Comparison of ENCODE assay signal across 10 mouse cellular contexts in genomic region chr17:30524451-30524850, GRCm38 (mm10). TPM values are rescaled to one million over a fixed set of nuclear protein-coding genes. Genes with fewer than 3 reads are reported as not detected.
DNase-seq lines count a peak whose midpoint lies in the region; ATAC-seq and TF ChIP-seq lines count a peak whose summit lies in the region.
"Had no signal": no experiment of that assay in that cellular context is flagged by ENCODE, and none has a peak within 500 bp of the region (broad histone marks: within the 10 kb centered on the region; RNA-seq: fewer than 3 reads in every experiment).

No protein-coding gene starts in this region.

- TF ChIP-seq POLR2A in cerebellum, adult 2 months (IDR thresholded peaks at IDR 0.05; ENCODE audit: borderline replicate concordance, insufficient read depth, low read length): peak; percentile 38; the same call in 1 of the 2 replicates

- H3K27ac ChIP-seq in cerebellum, adult 2 months (ENCODE audit: insufficient read depth, low read length): peak overlapping the region; percentile 94
- H3K27ac ChIP-seq: forebrain, embryonic 15.5 days; heart, embryonic 15.5 days had no signal

- intact Hi-C loops in left cerebral cortex, postnatal 4 days (cut with DNase I): no loop called here

- H3K4me3 ChIP-seq in cerebellum, adult 2 months (replicated peaks; ENCODE audit: insufficient read depth, low read depth, low read length): peak overlapping the region; percentile 41
- H3K4me3 ChIP-seq: forebrain, embryonic 15.5 days; heart, embryonic 15.5 days had no signal

- peak; percentile 66 for DNase-seq in left cerebral cortex, adult 11 months (ENCODE audit: low spot score)
- DNase-seq in left cerebral cortex, postnatal 4 days: no peak
- DNase-seq in cerebellum, adult 2 months: peak; percentile 89 to 98
- peak; percentile 84 to 93 for DNase-seq in layer of hippocampus, adult 18-20 months (ENCODE audit: low spot score in 2 of 2)
- DNase-seq in lung, postnatal 4 days: peak; percentile 41 to 60
- no peak for DNase-seq in spleen, postnatal 10 days (ENCODE audit: low spot score in 2 of 2)
- DNase-seq in spleen, adult 12 weeks (ENCODE audit: low spot score): no peak

- ATAC-seq in erythroblast, adult 5-6 weeks (replicated peaks; ENCODE audit: low FRiP score, poor library complexity, severe bottlenecking): no peak
- ATAC-seq: forebrain, embryonic 15.5 days had no signal

- H3K4me1 ChIP-seq in cerebellum, adult 2 months (ENCODE audit: control insufficient read depth, insufficient read depth, low read length): peaks cover 22% of the 10 kb centered on the region

- 11% methylated on average over 7 of the region's 7 CpGs for WGBS in cerebellum, adult 2 months

- H3K27me3 ChIP-seq in cerebellum, adult 2 months (ENCODE audit: control insufficient read depth, insufficient read depth, low read length): no peaks in the 10 kb centered on the region
- H3K27me3 ChIP-seq: forebrain, embryonic 15.5 days; heart, embryonic 15.5 days had no signal

- TF ChIP-seq CTCF in cerebellum, adult 2 months (IDR thresholded peaks at IDR 0.05; ENCODE audit: borderline replicate concordance, insufficient read depth, low read depth, low read length): no peak

RNA-seq across cellular contexts. Expression of gene Btbd9, which starts 51.8 kb away (rescaled TPM):
- 100 to 1,000 TPM; 110 to 126 TPM for total RNA-seq in left cerebral cortex, postnatal 4 days (2021)
- polyA plus RNA-seq in cerebellum, adult 2 months (2012; rRNA removed): 32.1 and 32.7 TPM in 2 replicates
- total RNA-seq in layer of hippocampus, adult 18-20 months (2021): 100 to 1,000 TPM; 153 to 166 TPM
- 6.5 and 9.2 TPM in 2 replicates for total RNA-seq in erythroblast, adult 5-6 weeks (2015; ENCODE audit: low replicate concordance)
- total RNA-seq in erythroblast, adult 5-6 weeks (2017; ENCODE audit: low replicate concordance): 2.4 and 6.3 TPM in 2 replicates

Comparison
In these comparisons a context has a peak if more than half of its experiments do, and no peak if none do; other contexts are left out.
1. DNase-seq: peak in left cerebral cortex, adult 11 months (single experiment), cerebellum, adult 2 months (2 of 2), layer of hippocampus, adult 18-20 months (2 of 2) and lung, postnatal 4 days (2 of 2); none in left cerebral cortex, postnatal 4 days (single experiment), spleen, postnatal 10 days (0 of 2) and spleen, adult 12 weeks (single experiment).
2. RNA of gene Btbd9, which starts 51.8 kb away (total RNA-seq): 153 to 166 TPM in layer of hippocampus, adult 18-20 months and 110 to 126 TPM in left cerebral cortex, postnatal 4 days; 2.4 to 9.2 TPM in erythroblast, adult 5-6 weeks; every median in the first group is over 10 times any median in the second.